Mouse (Mus musculus) liver, postnatal 0 days (tissue): ENCODE data around the gene Asb16. TPM values are rescaled to one million over a fixed set of nuclear protein-coding genes. Genes with fewer than 3 reads are reported as not detected.

Experiments used
- ATAC-seq: fragments of 200-750 bp; cut with Nextera tagmentation; 2 replicates; pipeline ENCODE4 v1.8.0; 2017; ENCODE audit warnings: mild to moderate bottlenecking, moderate library complexity
- DNase-seq: peaks from one replicate; pipeline ENCODE4 v3.0.0-alpha.2; 2016
- H3K27ac ChIP-seq: fragments of 300-500 bp; sonication (generic); 2 replicates; pipeline ENCODE4 v1.5.1; 2014; ENCODE audit warnings: antibody characterized with exemption, moderate library complexity, mild to moderate bottlenecking, low read depth
- H3K27me3 ChIP-seq: fragments of 300-500 bp; sonication (generic); 2 replicates; pipeline ENCODE4 v1.6.1; 2014; ENCODE audit warnings: low read length, control low read depth, mixed read lengths; ENCODE audit not compliant: insufficient read depth
- H3K36me3 ChIP-seq: fragments of 300-500 bp; sonication (generic); replicated peaks from 2 replicates; pipeline ENCODE4 v1.6.1; 2014; ENCODE audit warnings: mild to moderate bottlenecking, control low read depth, low read length, moderate library complexity, mixed read lengths; ENCODE audit not compliant: insufficient read depth
- H3K4me1 ChIP-seq: fragments of 300-500 bp; sonication (generic); 2 replicates; pipeline ENCODE4 v1.6.1; 2014; ENCODE audit warnings: antibody characterized with exemption, mild to moderate bottlenecking, control low read depth; ENCODE audit not compliant: insufficient read depth
- H3K4me2 ChIP-seq: fragments of 300-500 bp; sonication (generic); 2 replicates; pipeline ENCODE4 v1.6.1; 2014; ENCODE audit warnings: low read depth, mild to moderate bottlenecking, low read length, moderate library complexity, mixed read lengths
- H3K4me3 ChIP-seq: fragments of 300-500 bp; sonication (generic); 2 replicates; pipeline ENCODE4 v1.5.1; 2014; ENCODE audit warnings: low read depth, low read length
- H3K9ac ChIP-seq: fragments of 300-500 bp; sonication (generic); replicated peaks from 2 replicates; pipeline ENCODE4 v1.6.1; 2014; ENCODE audit warnings: mild to moderate bottlenecking, moderate library complexity
- H3K9me3 ChIP-seq: fragments of 300-500 bp; sonication (generic); 2 replicates; pipeline ENCODE4 v1.6.1; 2016; ENCODE audit warnings: mild to moderate bottlenecking, control low read depth, low read length, mixed read lengths
- CTCF ChIP-seq: sonication (generic); IDR thresholded peaks from 2 replicates; pipeline ENCODE4 v1.5.1; 2016; ENCODE audit warnings: antibody characterized with exemption, low read depth
- EP300 ChIP-seq: IDR thresholded peaks from 2 replicates; pipeline ENCODE4 v1.6.1; 2016; ENCODE audit warnings: antibody characterized with exemption, low read depth, mild to moderate bottlenecking
- WGBS: fragments of 180-500 bp; shearing (Covaris S2); extraction: QIAGEN DNeasy Blood & Tissue Kit; methylation state at CpG from one replicate; pipeline ENCODE4 v1.1.7; 2014; ENCODE audit not compliant: insufficient replicate concordance; 5-methylcytosine and 5-hydroxymethylcytosine counted together
- polyA plus RNA-seq: library from polyadenylated mRNA; unstranded; fragments of >200 nt; fragmentation: Nextera tagmentation; extraction: Ambion mirVana; gene quantifications from 2 replicates; pipeline ENCODE4 v1.2.1, GENCODE M21; 2015

The Asb16 gene
- polyA plus RNA-seq, 1 experiment from 2014 or later: not detected

GRCm38 (mm10) chr11:102287485-102287884 lies 18.9 kb downstream of the Asb16 start:
- Histone ChIP-seq H3K4me3 (no peak overlapping the region), H3K27me3 (no peaks in the 10 kb centered on the region), H3K36me3 (peaks cover 43% of the 10 kb centered on the region), H3K27ac (no peak overlapping the region), H3K4me1 (peaks cover 15% of the 10 kb centered on the region), H3K4me2 (no peak overlapping the region), H3K9me3 (no peaks in the 10 kb centered on the region), H3K9ac (no peak overlapping the region)
- DNase-seq: no peak
- WGBS: 90% methylated on average over 8 of the region's 8 CpGs
- no peak for ATAC-seq
- no peak for TF ChIP-seq EP300
- TF ChIP-seq CTCF: no peak

DNA sequence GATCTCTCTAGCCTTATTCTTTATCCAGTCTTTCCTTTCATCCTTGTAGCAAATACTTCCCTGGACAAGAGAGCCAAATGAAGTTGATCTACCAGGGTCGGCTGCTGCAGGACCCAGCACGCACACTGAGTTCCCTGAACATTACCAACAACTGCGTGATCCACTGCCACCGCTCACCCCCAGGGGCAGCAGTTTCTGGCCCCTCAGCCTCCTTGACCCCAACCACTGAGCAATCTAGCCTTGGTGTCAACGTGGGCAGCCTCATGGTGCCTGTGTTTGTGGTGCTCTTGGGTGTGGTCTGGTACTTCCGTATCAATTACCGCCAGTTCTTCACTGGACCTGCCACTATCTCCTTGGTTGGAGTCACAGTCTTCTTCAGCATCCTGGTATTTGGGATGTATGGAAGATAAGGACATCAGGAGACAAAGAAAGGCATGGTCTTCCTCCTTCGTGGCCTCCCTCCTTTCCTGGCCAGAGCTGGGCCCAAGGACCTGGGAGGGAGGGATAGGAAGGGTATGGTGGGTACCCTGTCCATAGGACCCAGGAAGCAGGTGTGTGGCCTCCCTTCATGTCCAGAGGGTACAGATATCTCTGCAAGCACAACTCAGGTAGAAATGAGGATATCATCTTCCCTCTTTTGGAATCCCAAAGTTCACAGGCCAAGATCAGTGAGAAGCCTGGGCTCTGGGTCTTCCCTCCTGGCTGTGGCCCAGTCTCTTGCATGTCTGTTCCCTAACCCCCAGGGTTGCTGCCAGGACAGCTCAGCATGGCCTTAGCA lies 19.7 kb downstream of the Asb16 start:
- no peak overlapping the region for H3K9ac ChIP-seq
- no peak overlapping the region for H3K4me2 ChIP-seq
- DNase-seq (no peak), ATAC-seq (no peak)
- H3K27ac ChIP-seq: 0 out of 2 replicates have a peak overlapping the region, but pooled peaks have one; percentile 2
- 80% methylated on average over 8 of the region's 8 CpGs for WGBS
- peaks cover 15% of the 10 kb centered on the region for H3K4me1 ChIP-seq
- H3K27me3 ChIP-seq: no peaks in the 10 kb centered on the region
- no peaks in the 10 kb centered on the region for H3K9me3 ChIP-seq
- no peak overlapping the region for H3K4me3 ChIP-seq
- peaks cover 48% of the 10 kb centered on the region for H3K36me3 ChIP-seq
- TF ChIP-seq CTCF: no peak
- no peak for TF ChIP-seq EP300

- no peaks in the 10 kb centered on the region for H3K27me3 ChIP-seq
- no peaks in the 10 kb centered on the region for H3K9me3 ChIP-seq
- H3K9ac ChIP-seq: no peak overlapping the region
- DNase-seq (no peak), ATAC-seq (no peak)
- H3K27ac ChIP-seq: 0 out of 2 replicates have a peak overlapping the region, but pooled peaks have one; percentile 2
- H3K4me1 ChIP-seq: peaks cover 15% of the 10 kb centered on the region
- H3K4me3 ChIP-seq: no peak overlapping the region
- WGBS: 80% methylated on average over 2 of the region's 2 CpGs
- TF ChIP-seq CTCF: no peak
- no peak for TF ChIP-seq EP300
- H3K36me3 ChIP-seq: peaks cover 54% of the 10 kb centered on the region
- no peak overlapping the region for H3K4me2 ChIP-seq
Observed at GRCm38 (mm10) chr11:102288913-102289312, 20.4 kb downstream of the Asb16 start.

GRCm38 (mm10) chr11:102289511-102290100 lies 21.1 kb downstream of the Asb16 start:
- no peak overlapping the region for H3K9ac ChIP-seq
- H3K27me3 ChIP-seq: no peaks in the 10 kb centered on the region
- no peak for ATAC-seq
- 68% methylated on average over 6 of the region's 6 CpGs for WGBS
- no peaks in the 10 kb centered on the region for H3K9me3 ChIP-seq
- no peak for TF ChIP-seq CTCF
- no peak for TF ChIP-seq EP300
- H3K4me2 ChIP-seq: no peak overlapping the region
- no peak for DNase-seq
- H3K27ac ChIP-seq: no peak overlapping the region
- peaks cover 11% of the 10 kb centered on the region for H3K4me1 ChIP-seq
- H3K4me3 ChIP-seq: no peak overlapping the region
- peaks cover 61% of the 10 kb centered on the region for H3K36me3 ChIP-seq

DNA sequence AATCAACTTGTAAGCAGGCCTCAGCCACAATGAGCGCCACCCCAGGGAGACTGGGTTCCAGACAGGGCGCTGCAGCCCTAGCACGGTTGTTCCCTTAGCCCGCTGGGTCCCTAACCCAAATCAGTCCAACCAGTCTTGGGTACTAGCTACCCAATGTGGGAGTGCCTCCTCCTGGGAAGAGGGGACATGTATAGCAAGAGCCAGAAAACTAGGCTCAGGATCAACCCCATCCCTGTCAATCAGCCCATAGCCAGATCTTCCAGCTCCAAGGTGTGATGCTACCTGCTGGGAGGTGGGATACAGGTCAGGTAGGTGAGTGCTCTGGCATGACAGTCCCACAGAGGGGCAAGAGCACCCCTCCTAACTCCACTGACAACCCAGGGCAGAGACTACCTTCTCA lies 21.6 kb downstream of the Asb16 start:
- H3K4me2 ChIP-seq: no peak overlapping the region
- peaks cover 62% of the 10 kb centered on the region for H3K36me3 ChIP-seq
- WGBS: 85% methylated on average over 4 of the region's 4 CpGs
- H3K4me1 ChIP-seq: peaks cover 14% of the 10 kb centered on the region
- H3K27ac ChIP-seq: no peak overlapping the region
- no peaks in the 10 kb centered on the region for H3K27me3 ChIP-seq
- no peaks in the 10 kb centered on the region for H3K9me3 ChIP-seq
- no peak for TF ChIP-seq EP300
- TF ChIP-seq CTCF: no peak
- H3K9ac ChIP-seq: no peak overlapping the region
- DNase-seq: no peak
- ATAC-seq: no peak
- no peak overlapping the region for H3K4me3 ChIP-seq

GRCm38 (mm10) chr11:102291051-102291535 lies 22.6 kb downstream of the Asb16 start:
- no peak for TF ChIP-seq CTCF
- TF ChIP-seq EP300: no peak
- ATAC-seq: no peak
- WGBS: 90% methylated on average over 11 of the region's 11 CpGs
- H3K9me3 ChIP-seq: no peaks in the 10 kb centered on the region
- H3K9ac ChIP-seq: no peak overlapping the region
- H3K27ac ChIP-seq: no peak overlapping the region
- H3K27me3 ChIP-seq: no peaks in the 10 kb centered on the region
- peaks cover 62% of the 10 kb centered on the region for H3K36me3 ChIP-seq
- H3K4me3 ChIP-seq: no peak overlapping the region
- no peak for DNase-seq
- no peak overlapping the region for H3K4me2 ChIP-seq
- H3K4me1 ChIP-seq: peaks cover 16% of the 10 kb centered on the region
